Mouse (Mus musculus): Measurements from ENCODE around the gene Gimap1. TPM values are rescaled to one million over a fixed set of nuclear protein-coding genes. Genes with fewer than 3 reads are reported as not detected.

Gene Gimap1
- polyA plus RNA-seq, 1 experiment from 2014 or later: 5.5 TPM

DNA sequence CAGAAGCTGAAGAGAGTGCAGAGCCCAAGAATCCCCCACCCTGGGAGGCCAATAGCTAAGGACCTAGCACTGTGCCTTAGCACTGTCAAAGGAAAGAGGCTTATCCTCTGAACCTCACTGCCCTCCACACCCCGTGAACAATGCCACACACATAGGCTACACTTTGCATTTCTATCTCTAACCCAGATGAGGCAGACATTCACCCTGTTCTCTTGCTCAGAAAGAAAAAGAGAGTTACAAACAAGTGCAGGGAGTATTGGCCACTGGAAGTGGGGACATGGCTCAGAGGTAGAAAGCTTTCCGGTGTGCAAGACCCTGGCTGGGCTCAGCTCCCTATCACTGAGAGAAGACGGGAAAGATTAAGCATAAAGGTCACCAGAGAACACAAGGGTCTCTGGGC lies 32.7 kb upstream of the Gimap1 start:
- ATAC-seq (ENCODE audit: low FRiP score, low read depth): no peak
- no peaks in the 10 kb centered on the region for H3K9me3 ChIP-seq
- H3K36me3 ChIP-seq: no peaks in the 10 kb centered on the region
- H3K4me3 ChIP-seq: no peak overlapping the region
- H3K4me1 ChIP-seq: no peaks in the 10 kb centered on the region
- H3K4me2 ChIP-seq (replicated peaks): no peak overlapping the region
- H3K27ac ChIP-seq (replicated peaks): no peak overlapping the region
- H3K9ac ChIP-seq (replicated peaks): no peak overlapping the region
- no peaks in the 10 kb centered on the region for H3K27me3 ChIP-seq
- 31% methylated on average over 3 of the region's 3 CpGs for WGBS

DNA sequence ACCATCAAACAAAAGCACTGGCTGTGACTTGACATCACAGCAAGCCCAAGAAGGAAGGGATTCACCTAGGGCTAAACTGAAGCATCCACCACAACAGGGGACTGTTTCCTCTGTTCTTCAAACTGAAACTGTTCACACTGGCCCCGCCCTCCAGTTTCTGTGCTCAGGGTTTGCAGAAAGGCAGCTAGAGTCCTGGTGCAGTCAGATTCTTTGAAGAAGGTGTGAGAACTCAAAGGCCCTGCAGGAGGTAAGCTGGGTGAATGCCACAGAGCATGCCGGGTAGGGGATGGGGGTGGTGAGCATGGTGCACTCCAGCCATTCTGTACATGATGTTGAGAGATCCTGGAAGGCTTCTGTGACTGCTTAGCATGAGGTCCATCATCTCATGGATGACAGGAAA lies 20.4 kb upstream of the Gimap1 start, which contains the start of the genes Gm28053 and Gimap7:
TSS of gene Gm28053 (plus strand) at position 153 of the 400 bp plus-strand sequence.
TSS of gene Gimap7 (plus strand) at position 167 of the 400 bp plus-strand sequence.
- H3K4me2 ChIP-seq (replicated peaks): no peak within 1 kb of the TSS
- H3K27ac ChIP-seq (replicated peaks): no peak within 1 kb of the TSS
- H3K4me3 ChIP-seq: no peak within 1 kb of the TSS
- H3K36me3 ChIP-seq: no peaks in the 10 kb centered on the region
- ATAC-seq (ENCODE audit: low FRiP score, low read depth): no peak
- H3K27me3 ChIP-seq: no peaks in the 10 kb centered on the region
- no peak within 1 kb of the TSS for H3K9ac ChIP-seq (replicated peaks)
- 59% methylated on average over 2 of the region's 2 CpGs for WGBS
- H3K9me3 ChIP-seq: no peaks in the 10 kb centered on the region
- no peaks in the 10 kb centered on the region for H3K4me1 ChIP-seq

DNA sequence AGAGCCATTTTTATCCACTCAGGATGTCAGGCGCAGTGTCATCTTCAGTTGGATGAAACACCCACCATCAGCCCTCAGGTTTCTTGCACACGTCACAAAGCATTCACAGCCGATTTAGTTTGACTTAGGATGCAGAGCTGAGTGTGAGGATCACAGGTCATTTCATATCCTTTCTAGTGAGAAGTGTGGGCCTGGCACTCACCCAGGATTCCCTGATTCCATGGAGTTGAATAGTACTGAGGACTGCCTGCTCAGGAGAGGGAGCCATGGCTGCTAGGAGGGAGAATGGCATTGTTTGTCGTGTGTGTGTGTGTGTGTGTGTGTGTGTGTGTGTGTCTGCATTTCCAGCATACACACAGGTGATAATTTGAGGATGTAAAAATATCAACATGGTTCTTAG lies 18.5 kb upstream of the Gimap1 start:
- no peaks in the 10 kb centered on the region for H3K27me3 ChIP-seq
- H3K27ac ChIP-seq (replicated peaks): no peak overlapping the region
- H3K4me3 ChIP-seq: no peak overlapping the region
- no peak overlapping the region for H3K4me2 ChIP-seq (replicated peaks)
- no peak overlapping the region for H3K9ac ChIP-seq (replicated peaks)
- 90% methylated on average over 4 of the region's 4 CpGs for WGBS
- H3K36me3 ChIP-seq: no peaks in the 10 kb centered on the region
- peaks cover 1% of the 10 kb centered on the region; the same call in 1 of the 2 replicates for H3K4me1 ChIP-seq
- no peak for ATAC-seq (ENCODE audit: low FRiP score, low read depth)
- H3K9me3 ChIP-seq: no peaks in the 10 kb centered on the region

DNA sequence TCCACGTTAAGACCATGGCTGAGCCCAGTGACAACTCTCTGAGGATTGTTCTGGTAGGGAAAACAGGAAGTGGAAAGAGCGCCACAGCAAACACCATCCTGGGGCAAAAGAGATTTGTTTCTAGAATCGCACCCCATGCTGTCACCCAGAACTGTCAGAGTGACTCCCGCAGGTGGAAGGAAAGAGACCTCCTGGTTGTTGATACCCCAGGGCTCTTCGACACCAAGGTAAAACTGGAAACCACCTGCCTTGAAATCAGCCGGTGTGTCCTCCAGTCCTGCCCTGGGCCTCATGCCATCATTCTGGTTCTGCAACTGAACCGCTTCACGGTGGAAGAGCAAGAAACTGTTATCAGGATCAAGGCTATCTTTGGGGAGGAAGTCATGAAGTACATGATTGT lies 15.4 kb upstream of the Gimap1 start:
- ATAC-seq (ENCODE audit: low FRiP score, low read depth): no peak
- Histone ChIP-seq H3K27ac (replicated peaks) (no peak overlapping the region), H3K4me1 (peaks cover 5% of the 10 kb centered on the region; the same call in 1 of the 2 replicates), H3K27me3 (no peaks in the 10 kb centered on the region), H3K9ac (replicated peaks) (no peak overlapping the region), H3K4me2 (replicated peaks) (no peak overlapping the region), H3K9me3 (no peaks in the 10 kb centered on the region), H3K36me3 (no peaks in the 10 kb centered on the region), H3K4me3 (no peak overlapping the region)
- WGBS: 91% methylated on average over 8 of the region's 8 CpGs

DNA sequence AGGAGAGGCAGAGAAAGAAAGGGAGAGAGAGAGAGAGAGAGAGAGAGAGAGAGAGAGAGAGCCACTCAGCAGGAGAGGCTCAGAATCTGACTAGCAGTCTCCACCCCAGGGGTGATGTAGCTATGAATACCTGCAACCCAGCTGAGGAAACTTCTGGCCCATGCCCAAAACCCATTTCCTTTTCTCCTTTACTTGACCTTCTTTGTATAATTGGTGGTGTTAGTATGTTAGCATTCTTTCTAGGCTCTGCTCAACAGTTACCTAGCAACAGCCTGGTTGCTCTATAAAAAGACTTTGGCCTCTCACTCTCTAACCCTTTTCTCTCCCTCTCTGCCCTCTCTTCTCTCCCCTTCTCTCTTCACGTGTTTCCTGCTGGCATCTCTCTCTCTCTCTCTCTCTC lies 13.4 kb upstream of the Gimap1 start:
- no peaks in the 10 kb centered on the region for H3K27me3 ChIP-seq
- H3K9ac ChIP-seq (replicated peaks): no peak overlapping the region
- no peak overlapping the region for H3K27ac ChIP-seq (replicated peaks)
- H3K36me3 ChIP-seq: no peaks in the 10 kb centered on the region
- no peaks in the 10 kb centered on the region for H3K9me3 ChIP-seq
- H3K4me1 ChIP-seq: peaks cover 5% of the 10 kb centered on the region; the same call in 1 of the 2 replicates
- WGBS: no CpG with 5 or more reads among the region's 1 CpGs
- H3K4me2 ChIP-seq (replicated peaks): no peak overlapping the region
- no peak overlapping the region for H3K4me3 ChIP-seq
- no peak for ATAC-seq (ENCODE audit: low FRiP score, low read depth)

DNA sequence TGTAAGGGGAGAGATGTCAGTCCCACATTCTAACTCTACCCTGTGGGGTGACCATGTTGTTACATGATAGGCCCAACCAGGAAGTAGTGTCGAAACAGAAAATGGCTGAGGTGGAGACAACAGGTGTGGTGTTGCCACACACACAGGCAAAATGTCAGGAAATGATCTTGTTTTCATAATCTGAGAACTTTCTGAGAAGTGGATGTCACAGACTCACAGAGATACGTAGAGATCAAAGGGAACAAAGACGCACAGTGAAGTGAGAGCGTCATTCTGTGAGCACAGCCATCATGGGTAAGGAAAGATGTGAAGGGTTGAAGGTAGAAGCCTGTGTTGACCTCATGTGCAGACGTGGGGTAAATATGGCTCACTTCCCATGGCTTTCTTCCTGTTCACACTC lies 11.1 kb upstream of the Gimap1 start:
- Histone ChIP-seq H3K9me3 (no peaks in the 10 kb centered on the region), H3K36me3 (no peaks in the 10 kb centered on the region), H3K4me2 (replicated peaks) (no peak overlapping the region), H3K27ac (replicated peaks) (no peak overlapping the region), H3K9ac (replicated peaks) (no peak overlapping the region), H3K4me1 (peaks cover 5% of the 10 kb centered on the region; the same call in 1 of the 2 replicates), H3K27me3 (no peaks in the 10 kb centered on the region), H3K4me3 (no peak overlapping the region)
- no peak for ATAC-seq (ENCODE audit: low FRiP score, low read depth)
- 90% methylated on average over 5 of the region's 5 CpGs for WGBS

DNA sequence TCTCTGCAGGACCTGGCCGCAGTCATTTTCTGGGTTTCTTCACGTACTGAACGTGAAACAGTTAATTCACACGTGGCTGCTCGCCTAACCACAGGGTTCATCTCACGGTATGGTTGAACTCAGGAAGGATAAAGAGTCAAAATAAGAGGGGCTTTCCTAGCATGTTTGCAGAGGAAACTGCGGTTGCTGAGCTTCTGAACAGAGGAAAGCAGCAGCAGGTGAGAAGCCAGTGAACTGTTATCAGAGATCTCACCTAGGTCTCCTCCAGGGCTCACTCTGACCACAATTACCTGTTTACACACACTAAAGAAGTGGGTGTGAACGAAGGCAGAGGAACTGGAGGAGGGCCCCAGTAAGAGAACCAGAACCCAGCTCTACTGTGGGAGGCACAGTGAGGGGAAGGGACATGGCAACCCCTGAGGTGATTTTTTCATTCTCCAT lies 6.0 kb upstream of the Gimap1 start:
- ATAC-seq (ENCODE audit: low FRiP score, low read depth): no peak
- no peaks in the 10 kb centered on the region for H3K9me3 ChIP-seq
- no peak overlapping the region for H3K9ac ChIP-seq (replicated peaks)
- no peak overlapping the region for H3K4me3 ChIP-seq
- WGBS: 60% methylated on average over 8 of the region's 8 CpGs
- H3K27me3 ChIP-seq: no peaks in the 10 kb centered on the region
- no peaks in the 10 kb centered on the region for H3K4me1 ChIP-seq
- no peak overlapping the region for H3K4me2 ChIP-seq (replicated peaks)
- H3K36me3 ChIP-seq: no peaks in the 10 kb centered on the region
- no peak overlapping the region for H3K27ac ChIP-seq (replicated peaks)

DNA sequence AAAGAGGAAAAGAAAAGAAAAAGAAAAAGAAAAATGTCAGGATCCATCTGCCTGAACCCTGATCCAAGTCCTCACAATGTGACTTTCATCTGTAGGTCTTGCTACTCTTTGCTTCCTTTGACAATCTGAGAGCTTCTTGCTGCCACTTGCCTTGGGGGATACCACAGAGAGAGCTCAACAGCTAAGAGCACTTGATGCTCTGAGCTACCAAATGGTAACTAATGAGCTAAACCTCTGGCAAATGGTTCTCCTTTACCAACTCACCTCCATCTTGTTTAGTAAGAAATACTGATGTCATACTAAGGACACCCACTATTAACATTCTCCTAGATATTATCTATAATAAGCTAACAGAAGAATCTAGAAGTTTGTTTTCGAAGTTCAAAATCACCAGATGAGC lies 5.2 kb upstream of the Gimap1 start:
- ATAC-seq (ENCODE audit: low FRiP score, low read depth): no peak
- WGBS: 74% methylated on average over 1 of the region's 1 CpGs
- Histone ChIP-seq H3K36me3 (no peaks in the 10 kb centered on the region), H3K4me2 (replicated peaks) (no peak overlapping the region), H3K27me3 (no peaks in the 10 kb centered on the region), H3K9ac (replicated peaks) (no peak overlapping the region), H3K27ac (replicated peaks) (no peak overlapping the region), H3K9me3 (no peaks in the 10 kb centered on the region), H3K4me1 (no peaks in the 10 kb centered on the region), H3K4me3 (no peak overlapping the region)

DNA sequence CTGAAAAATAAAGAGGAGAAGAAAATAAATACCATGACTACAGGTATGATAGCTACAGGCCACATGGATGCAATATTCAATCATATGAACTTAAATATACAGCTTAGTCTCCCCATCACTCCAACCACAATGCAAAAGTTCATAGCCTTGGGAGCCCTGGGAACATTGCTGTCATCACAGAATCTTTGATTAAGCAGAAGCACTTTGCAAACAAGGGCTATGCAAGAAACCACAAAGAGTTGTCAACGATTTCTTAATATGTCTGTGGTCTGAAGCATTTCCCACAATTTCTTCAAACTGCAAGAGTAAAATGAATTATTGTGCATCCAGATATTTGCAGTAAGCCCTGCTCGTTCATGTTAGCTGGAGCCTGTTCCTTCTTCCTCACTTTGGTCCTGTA lies 1.8 kb upstream of the Gimap1 start:
- Histone ChIP-seq H3K36me3 (no peaks in the 10 kb centered on the region), H3K27me3 (peaks cover 14% of the 10 kb centered on the region), H3K9ac (replicated peaks) (no peak overlapping the region), H3K4me3 (no peak overlapping the region), H3K9me3 (no peaks in the 10 kb centered on the region), H3K4me1 (no peaks in the 10 kb centered on the region), H3K27ac (replicated peaks) (no peak overlapping the region), H3K4me2 (replicated peaks) (no peak overlapping the region)
- no peak for ATAC-seq (ENCODE audit: low FRiP score, low read depth)
- WGBS: 77% methylated on average over 2 of the region's 2 CpGs

DNA sequence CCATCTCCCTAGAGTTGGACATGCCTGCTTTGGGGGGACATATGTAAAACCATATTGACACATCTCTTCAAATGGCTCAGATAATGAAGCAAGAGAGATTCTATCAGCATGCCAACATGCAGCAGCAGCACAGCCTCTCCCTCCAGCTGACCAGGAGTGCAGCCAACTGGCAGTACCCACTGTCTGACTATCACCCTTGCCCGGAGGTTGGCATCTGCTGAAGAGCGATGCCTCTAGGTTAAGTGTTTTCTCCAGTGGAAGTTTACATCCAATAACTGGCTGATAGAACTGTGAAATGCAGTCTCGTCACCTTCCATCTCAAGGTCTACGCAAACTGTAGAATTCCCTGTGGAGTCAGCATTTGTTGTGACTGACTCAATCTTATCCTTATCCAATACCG lies 1.2 kb upstream of the Gimap1 start:
- ATAC-seq (ENCODE audit: low FRiP score, low read depth): no peak

DNA sequence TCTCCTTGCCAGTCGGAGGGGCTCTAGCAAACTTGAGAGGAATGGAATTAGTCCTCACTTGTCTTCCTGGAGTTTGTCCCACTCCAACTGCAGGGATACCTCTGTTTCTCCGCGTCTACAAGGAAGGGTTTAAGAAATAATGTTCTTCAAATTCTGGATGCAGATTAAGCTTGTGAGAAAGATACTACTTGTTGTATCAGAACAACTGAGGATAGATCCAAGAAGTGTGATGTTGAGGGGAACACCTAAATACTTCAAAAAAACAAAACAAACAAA lies 864 bp downstream of the Gimap1 start:
- Histone ChIP-seq H3K36me3 (no peaks in the 10 kb centered on the region), H3K9ac (replicated peaks) (no peak overlapping the region), H3K27ac (replicated peaks) (no peak overlapping the region), H3K4me1 (peaks cover 6% of the 10 kb centered on the region; the same call in 1 of the 2 replicates), H3K4me2 (replicated peaks) (no peak overlapping the region), H3K9me3 (no peaks in the 10 kb centered on the region), H3K27me3 (peaks cover 36% of the 10 kb centered on the region), H3K4me3 (no peak overlapping the region)
- no peak for ATAC-seq (ENCODE audit: low FRiP score, low read depth)
- 89% methylated on average over 3 of the region's 3 CpGs for WGBS

More for the DNA sequence above, 1.2 kb upstream of the Gimap1 start:
- Histone ChIP-seq H3K27ac (replicated peaks) (no peak overlapping the region), H3K9me3 (no peaks in the 10 kb centered on the region), H3K4me1 (peaks cover 2% of the 10 kb centered on the region; the same call in 1 of the 2 replicates), H3K9ac (replicated peaks) (no peak overlapping the region), H3K4me3 (no peak overlapping the region), H3K4me2 (replicated peaks) (no peak overlapping the region), H3K27me3 (peaks cover 20% of the 10 kb centered on the region), H3K36me3 (no peaks in the 10 kb centered on the region)
- WGBS: 91% methylated on average over 5 of the region's 5 CpGs

DNA sequence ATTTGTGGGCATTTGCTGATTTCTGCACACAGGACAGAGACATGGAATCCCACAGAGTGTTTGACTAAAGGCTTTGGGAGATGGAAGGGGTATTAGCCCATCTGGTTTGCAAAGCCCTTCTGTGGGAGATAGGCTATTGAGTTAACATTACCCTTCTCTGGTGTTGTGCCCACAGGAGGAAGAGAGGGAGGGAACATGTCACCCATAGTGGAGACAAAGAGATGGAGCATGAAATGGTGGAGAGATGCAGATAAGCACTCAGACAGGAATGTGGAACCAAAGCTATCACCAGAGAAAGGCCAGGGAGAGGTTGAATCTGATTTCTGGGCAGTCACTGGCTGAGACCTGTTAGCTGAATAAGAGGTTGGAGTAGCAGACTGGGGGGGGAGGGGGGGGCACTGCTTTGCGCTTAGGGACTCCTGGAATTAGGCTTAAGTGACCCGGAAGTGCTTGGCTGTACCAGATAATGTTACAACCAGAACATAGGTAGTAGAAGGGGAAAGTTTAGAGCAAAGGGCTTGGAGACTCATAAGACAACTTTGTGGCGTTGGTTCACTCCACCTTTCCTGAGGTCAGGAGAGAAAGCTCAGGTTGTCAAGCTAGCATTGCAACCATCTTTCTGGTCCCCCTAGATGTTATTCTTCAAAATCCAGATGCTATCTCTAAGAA lies 1.8 kb downstream of the Gimap1 start:
- H3K9me3 ChIP-seq: no peaks in the 10 kb centered on the region
- ATAC-seq (ENCODE audit: low FRiP score, low read depth): no peak
- H3K4me3 ChIP-seq: no peak overlapping the region
- H3K27me3 ChIP-seq: peaks cover 38% of the 10 kb centered on the region
- peaks cover 6% of the 10 kb centered on the region; the same call in 1 of the 2 replicates for H3K4me1 ChIP-seq
- H3K27ac ChIP-seq (replicated peaks): no peak overlapping the region
- H3K9ac ChIP-seq (replicated peaks): no peak overlapping the region
- H3K36me3 ChIP-seq: no peaks in the 10 kb centered on the region
- 75% methylated on average over 3 of the region's 3 CpGs for WGBS
- H3K4me2 ChIP-seq (replicated peaks): no peak overlapping the region

DNA sequence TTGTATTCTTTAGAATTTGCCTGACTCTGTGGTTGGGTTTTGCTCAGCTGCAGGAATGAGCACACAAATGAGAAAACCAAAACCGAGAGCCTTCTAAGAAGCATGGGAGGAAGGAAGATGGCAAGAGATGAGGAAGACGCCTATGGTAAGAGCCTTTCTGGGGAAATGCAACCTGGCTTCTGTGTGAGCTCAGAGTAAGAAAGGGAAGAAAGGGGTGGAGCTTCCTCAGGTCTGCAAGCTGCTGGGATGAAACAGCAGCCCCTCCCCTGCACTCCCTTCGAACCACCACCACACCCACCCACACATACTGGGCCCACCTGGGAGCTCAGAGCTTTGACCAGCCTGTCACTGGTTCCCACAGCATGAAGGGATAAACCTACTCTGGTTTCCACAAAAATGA lies 2.4 kb downstream of the Gimap1 start:
- Histone ChIP-seq H3K4me2 (replicated peaks) (no peak overlapping the region), H3K4me1 (peaks cover 8% of the 10 kb centered on the region; the same call in 1 of the 2 replicates), H3K4me3 (no peak overlapping the region), H3K27ac (replicated peaks) (no peak overlapping the region), H3K9me3 (no peaks in the 10 kb centered on the region), H3K36me3 (no peaks in the 10 kb centered on the region), H3K27me3 (peaks cover 44% of the 10 kb centered on the region), H3K9ac (replicated peaks) (no peak overlapping the region)
- ATAC-seq (ENCODE audit: low FRiP score, low read depth): no peak
- 30% methylated on average over 3 of the region's 3 CpGs for WGBS
